Mouse (Mus musculus): Measurements from ENCODE around the gene Ubash3b.

- no peak for TF ChIP-seq GATA1 (IDR thresholded peaks at IDR 0.05; ENCODE audit: borderline replicate concordance, low read length)
- TF ChIP-seq FLI1 (IDR thresholded peaks at IDR 0.05; ENCODE audit: low read length): no peak
Observed at GRCm38 (mm10) chr9:41187939-41188338, 26.4 kb upstream of the Ubash3b start.

Measured in megakaryocyte, embryonic 14.5 days (primary cell).